Mouse (Mus musculus) lung, postnatal 0 days (tissue): ENCODE results near the gene Car8. TPM values are rescaled to one million over a fixed set of nuclear protein-coding genes. Genes with fewer than 3 reads are reported as not detected.

Experiments used
- ATAC-seq: fragments of 200-750 bp; cut with Nextera tagmentation; 2 replicates; pipeline ENCODE4 v1.8.0; 2017; ENCODE audit warnings: moderate library complexity
- DNase-seq: peaks from one replicate; pipeline ENCODE4 v3.0.0-alpha.2; 2016; ENCODE audit warnings: low spot score
- H3K27ac ChIP-seq: fragments of 300-500 bp; sonication (generic); 2 replicates; pipeline ENCODE4 v1.5.1; 2014; ENCODE audit warnings: antibody characterized with exemption, mild to moderate bottlenecking, low read length, mixed read lengths
- H3K27me3 ChIP-seq: fragments of 300-500 bp; sonication (generic); replicated peaks from 2 replicates; pipeline ENCODE4 v1.6.1; 2014; ENCODE audit warnings: low read length, mixed read lengths; ENCODE audit not compliant: insufficient read depth
- H3K36me3 ChIP-seq: fragments of 300-500 bp; sonication (generic); 2 replicates; pipeline ENCODE4 v1.6.1; 2014; ENCODE audit warnings: low read length, mixed read lengths; ENCODE audit not compliant: insufficient read depth
- H3K4me1 ChIP-seq: fragments of 300-500 bp; sonication (generic); 2 replicates; pipeline ENCODE4 v1.6.1; 2014; ENCODE audit warnings: antibody characterized with exemption, low read depth, low read length, mixed read lengths; ENCODE audit not compliant: insufficient read depth
- H3K4me2 ChIP-seq: fragments of 300-500 bp; sonication (generic); replicated peaks from 2 replicates; pipeline ENCODE4 v1.6.1; 2014; ENCODE audit warnings: low read depth, mild to moderate bottlenecking, low read length, moderate library complexity, mixed read lengths
- H3K4me3 ChIP-seq: fragments of 300-500 bp; sonication (generic); 2 replicates; pipeline ENCODE4 v1.5.1; 2014; ENCODE audit warnings: low read depth, low read length
- H3K9ac ChIP-seq: fragments of 300-500 bp; sonication (generic); replicated peaks from 2 replicates; pipeline ENCODE4 v1.6.1; 2014; ENCODE audit warnings: low read depth, mild to moderate bottlenecking
- H3K9me3 ChIP-seq: fragments of 300-500 bp; sonication (generic); 2 replicates; pipeline ENCODE4 v1.6.1; 2016; ENCODE audit warnings: low read length, mixed read lengths
- CTCF ChIP-seq: IDR thresholded peaks from 2 replicates; pipeline ENCODE4 v1.5.1; 2016; ENCODE audit warnings: antibody characterized with exemption, mild to moderate bottlenecking
- EP300 ChIP-seq: IDR thresholded peaks from 2 replicates; pipeline ENCODE4 v1.6.1; 2016; ENCODE audit warnings: antibody characterized with exemption, mild to moderate bottlenecking, control low read depth
- WGBS: fragments of 180-500 bp; shearing (Covaris S2); extraction: QIAGEN DNeasy Blood & Tissue Kit; methylation state at CpG from one replicate; pipeline ENCODE4 v1.1.7; 2014; 5-methylcytosine and 5-hydroxymethylcytosine counted together
- polyA plus RNA-seq: library from polyadenylated mRNA; unstranded; fragments of >200 nt; fragmentation: Nextera tagmentation; extraction: Ambion mirVana; gene quantifications from 2 replicates; pipeline ENCODE4 v1.2.1, GENCODE M21; 2015

The Car8 gene
- polyA plus RNA-seq, 1 experiment from 2014 or later: 31.6 TPM

DNA sequence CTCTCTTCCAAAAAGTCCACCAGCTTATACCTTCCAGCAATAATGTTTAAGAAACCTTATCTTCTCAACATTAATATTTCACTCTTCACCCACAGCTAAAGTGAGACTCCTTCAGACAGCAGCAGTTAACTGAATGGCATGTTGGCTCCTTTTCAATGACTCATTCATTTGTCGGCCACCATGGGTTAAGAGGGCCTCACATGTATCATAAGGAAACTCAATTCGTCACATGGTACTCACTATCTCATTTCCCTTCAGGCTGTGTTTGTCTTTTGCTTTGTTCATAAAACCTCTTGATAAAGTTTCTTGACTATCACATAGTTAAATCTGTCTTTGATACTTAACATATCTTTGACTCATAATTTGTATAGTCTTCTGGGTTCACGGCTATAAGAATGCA lies 20.8 kb downstream of the Car8 start:
- ATAC-seq (peak; percentile 67), DNase-seq (peak; percentile 70)
- no peaks in the 10 kb centered on the region for H3K36me3 ChIP-seq
- TF ChIP-seq EP300 (no peak), CTCF (no peak)
- H3K27me3 ChIP-seq: no peaks in the 10 kb centered on the region
- no peaks in the 10 kb centered on the region for H3K4me1 ChIP-seq
- H3K4me3 ChIP-seq: no peak overlapping the region
- H3K9me3 ChIP-seq: no peaks in the 10 kb centered on the region
- no peak overlapping the region for H3K9ac ChIP-seq
- 8% methylated on average over 3 of the region's 3 CpGs for WGBS
- no peak overlapping the region for H3K27ac ChIP-seq
- H3K4me2 ChIP-seq: no peak overlapping the region

DNA sequence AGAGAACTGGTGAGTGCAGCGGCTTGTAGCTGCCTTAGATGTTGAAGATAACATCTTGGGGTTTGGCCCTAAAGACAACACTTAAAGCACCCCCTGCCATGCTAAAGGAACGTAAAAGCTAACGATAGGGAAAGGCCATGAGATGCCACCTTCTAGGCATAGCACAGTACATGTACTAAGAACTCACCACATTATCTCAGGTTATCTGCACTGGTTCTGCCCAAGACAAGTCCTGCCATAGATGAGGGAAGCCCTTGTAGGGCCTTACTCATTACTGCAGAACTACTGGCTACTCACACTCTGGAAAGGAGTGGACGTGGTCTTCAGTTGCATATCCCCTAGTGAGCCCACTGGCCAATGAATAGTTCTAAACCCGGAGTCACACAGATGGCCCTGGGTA lies 21.6 kb downstream of the Car8 start:
- TF ChIP-seq CTCF (no peak), EP300 (no peak)
- DNase-seq (no peak), ATAC-seq (no peak)
- no peak overlapping the region for H3K4me3 ChIP-seq
- no peaks in the 10 kb centered on the region for H3K27me3 ChIP-seq
- H3K4me2 ChIP-seq: no peak overlapping the region
- H3K27ac ChIP-seq: no peak overlapping the region
- H3K36me3 ChIP-seq: no peaks in the 10 kb centered on the region
- WGBS: 49% methylated on average over 5 of the region's 5 CpGs
- H3K9ac ChIP-seq: no peak overlapping the region
- no peaks in the 10 kb centered on the region for H3K4me1 ChIP-seq
- no peaks in the 10 kb centered on the region for H3K9me3 ChIP-seq

DNA sequence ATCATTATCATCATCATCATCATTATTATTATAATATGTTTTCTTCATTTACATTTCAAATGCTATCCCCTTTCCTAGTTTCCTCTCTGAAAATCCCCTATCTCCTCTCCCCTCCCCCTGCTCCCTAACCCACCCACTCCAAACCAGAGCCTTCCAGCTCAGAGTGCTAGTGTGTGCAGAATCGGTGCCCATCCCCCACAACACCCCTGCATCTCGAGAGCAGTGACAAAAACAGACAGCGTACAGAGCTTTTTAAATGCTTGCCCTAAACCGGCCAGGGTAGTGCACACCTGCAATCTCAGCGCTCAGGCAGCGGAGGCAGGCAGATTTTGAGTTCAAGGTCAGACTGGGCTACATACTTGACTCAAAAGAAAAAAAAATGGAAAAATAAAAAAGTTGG lies 22.3 kb downstream of the Car8 start:
- Histone ChIP-seq H3K4me1 (no peaks in the 10 kb centered on the region), H3K9me3 (no peaks in the 10 kb centered on the region), H3K27me3 (no peaks in the 10 kb centered on the region), H3K9ac (no peak overlapping the region), H3K36me3 (no peaks in the 10 kb centered on the region), H3K4me3 (no peak overlapping the region), H3K4me2 (no peak overlapping the region), H3K27ac (no peak overlapping the region)
- ATAC-seq (no peak), DNase-seq (no peak)
- no peak for TF ChIP-seq EP300
- no peak for TF ChIP-seq CTCF
- WGBS: 38% methylated on average over 6 of the region's 6 CpGs

DNA sequence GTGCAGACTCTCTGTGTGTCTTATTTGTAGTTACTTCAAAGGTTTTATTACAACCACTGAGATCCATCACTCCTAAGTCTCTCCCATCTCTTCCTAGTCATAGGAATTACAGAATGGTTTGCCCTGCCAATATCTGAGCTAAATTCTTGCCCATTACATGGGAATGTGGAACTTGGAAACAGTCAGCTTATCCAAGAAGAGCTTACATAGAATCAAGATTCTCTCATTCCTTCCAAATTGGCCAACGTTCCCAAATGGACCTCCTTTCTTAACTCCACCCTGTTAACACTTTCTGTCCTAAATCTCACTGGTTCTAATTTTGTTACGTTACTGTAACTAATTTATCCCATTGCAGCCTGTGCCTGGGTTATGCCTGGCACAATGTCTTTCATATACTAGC lies 25.2 kb downstream of the Car8 start:
- no peak for ATAC-seq
- no peak overlapping the region for H3K4me3 ChIP-seq

DNA sequence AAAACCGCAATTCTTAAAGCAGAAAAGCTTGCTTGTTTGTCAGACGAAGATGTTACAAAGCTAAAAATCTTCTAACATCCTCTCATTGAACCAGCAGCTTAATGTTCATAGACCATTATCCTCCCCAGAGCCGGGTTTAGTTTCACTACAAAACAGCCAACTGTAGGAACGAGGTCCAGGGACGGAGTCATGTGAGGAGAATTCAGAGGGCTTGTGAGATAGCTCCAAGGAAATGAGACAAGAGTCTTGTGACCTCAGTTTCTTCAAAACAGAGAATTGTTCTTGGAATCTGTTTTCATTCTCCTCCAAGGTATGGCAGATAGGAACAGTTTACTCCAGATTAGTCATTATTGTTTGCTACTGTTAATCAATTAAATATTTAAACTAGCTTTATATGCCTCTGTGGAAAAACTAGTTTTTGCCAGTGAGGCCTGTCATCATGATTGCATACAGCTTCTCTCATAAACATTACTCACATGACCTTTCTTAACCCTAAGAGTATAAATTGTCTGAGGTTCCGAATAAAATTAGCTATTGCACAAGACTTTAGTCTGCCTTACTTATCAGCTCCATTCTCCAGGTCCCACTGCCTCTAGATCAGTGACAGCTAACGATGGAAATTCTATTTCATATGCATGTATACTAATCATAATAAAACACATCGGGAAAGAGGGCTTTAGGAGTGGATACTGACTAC lies 25.8 kb downstream of the Car8 start:
- no peaks in the 10 kb centered on the region for H3K4me1 ChIP-seq
- DNase-seq: no peak
- H3K4me3 ChIP-seq: no peak overlapping the region
- H3K27me3 ChIP-seq: no peaks in the 10 kb centered on the region
- H3K27ac ChIP-seq: no peak overlapping the region
- 69% methylated on average over 8 of the region's 8 CpGs for WGBS
- no peaks in the 10 kb centered on the region for H3K9me3 ChIP-seq
- ATAC-seq: no peak
- H3K4me2 ChIP-seq: no peak overlapping the region
- TF ChIP-seq CTCF (no peak), EP300 (no peak)
- no peaks in the 10 kb centered on the region for H3K36me3 ChIP-seq
- no peak overlapping the region for H3K9ac ChIP-seq

More for the DNA sequence above, 25.2 kb downstream of the Car8 start:
- WGBS: 71% methylated on average over 2 of the region's 2 CpGs
- no peaks in the 10 kb centered on the region for H3K27me3 ChIP-seq
- no peaks in the 10 kb centered on the region for H3K36me3 ChIP-seq
- no peak for TF ChIP-seq EP300
- TF ChIP-seq CTCF: no peak
- DNase-seq: no peak
- H3K4me1 ChIP-seq: no peaks in the 10 kb centered on the region
- H3K4me2 ChIP-seq: no peak overlapping the region
- no peak overlapping the region for H3K9ac ChIP-seq
- no peak overlapping the region for H3K27ac ChIP-seq
- no peaks in the 10 kb centered on the region for H3K9me3 ChIP-seq

DNA sequence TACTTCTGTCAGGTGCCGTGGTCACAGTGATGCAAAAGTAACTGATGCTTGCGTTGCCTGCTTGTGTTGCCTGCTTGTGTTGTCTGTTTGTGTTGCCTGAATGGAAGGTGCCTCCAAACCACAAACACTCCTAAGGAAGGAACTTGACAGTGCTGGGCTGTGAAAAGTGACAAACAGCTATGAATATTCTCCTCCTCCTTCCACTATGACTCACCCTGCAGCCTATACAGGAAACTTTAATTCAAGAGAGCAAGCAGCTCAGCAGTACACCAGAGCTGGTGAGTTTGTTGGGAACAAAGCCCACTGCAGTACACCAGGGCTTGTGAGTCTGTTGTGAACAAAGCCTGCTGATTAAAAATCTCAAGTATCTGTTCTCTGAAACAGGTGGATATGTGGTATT lies 28.4 kb downstream of the Car8 start:
- Histone ChIP-seq H3K4me2 (no peak overlapping the region), H3K9ac (no peak overlapping the region), H3K36me3 (no peaks in the 10 kb centered on the region), H3K27me3 (no peaks in the 10 kb centered on the region), H3K27ac (no peak overlapping the region), H3K9me3 (no peaks in the 10 kb centered on the region), H3K4me1 (no peaks in the 10 kb centered on the region), H3K4me3 (no peak overlapping the region)
- DNase-seq: no peak
- no peak for TF ChIP-seq EP300
- no peak for TF ChIP-seq CTCF
- no peak for ATAC-seq
- WGBS: 98% methylated on average over 2 of the region's 2 CpGs

DNA sequence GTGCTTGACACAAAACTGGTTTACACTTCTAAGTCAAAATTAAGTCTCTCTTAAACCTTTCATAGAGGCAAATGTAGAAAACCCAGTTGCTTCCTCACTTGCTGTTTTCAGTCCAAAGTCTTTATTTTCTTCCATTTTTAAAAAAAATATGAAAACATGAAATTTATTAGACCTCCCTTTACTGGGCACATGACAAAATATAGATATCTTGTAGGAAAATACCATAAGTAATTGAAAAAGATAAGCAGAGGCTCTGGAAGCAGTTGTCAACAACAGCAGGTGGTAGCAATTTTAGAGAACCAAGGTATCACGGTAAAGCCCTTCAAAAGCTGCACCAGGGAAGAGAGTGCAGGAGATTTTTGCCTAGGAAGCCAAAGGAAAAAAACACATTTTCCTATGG lies 30.9 kb downstream of the Car8 start:
- no peak overlapping the region for H3K9ac ChIP-seq
- H3K4me3 ChIP-seq: no peak overlapping the region
- no peak for DNase-seq
- WGBS: 67% methylated on average over 1 of the region's 1 CpGs
- TF ChIP-seq EP300 (no peak), CTCF (no peak)
- no peak overlapping the region for H3K4me2 ChIP-seq
- no peaks in the 10 kb centered on the region for H3K36me3 ChIP-seq
- H3K27me3 ChIP-seq: no peaks in the 10 kb centered on the region
- H3K4me1 ChIP-seq: no peaks in the 10 kb centered on the region; the same call in 1 of the 2 replicates
- ATAC-seq: no peak
- no peak overlapping the region for H3K27ac ChIP-seq
- no peaks in the 10 kb centered on the region for H3K9me3 ChIP-seq
